Mouse (Mus musculus): ENCODE measurements around the gene Sdk2.

Gene Sdk2

GRCm38 (mm10) chr11:113991886-113992285 is 75.0 kb downstream of the Sdk2 start:
- DNase-seq (ENCODE audit: low read depth, low spot score): peak; percentile 55

GRCm38 (mm10) chr11:113990466-113990865 is 76.4 kb downstream of the Sdk2 start:
- DNase-seq (ENCODE audit: low read depth, low spot score): peak; percentile 36

DNA sequence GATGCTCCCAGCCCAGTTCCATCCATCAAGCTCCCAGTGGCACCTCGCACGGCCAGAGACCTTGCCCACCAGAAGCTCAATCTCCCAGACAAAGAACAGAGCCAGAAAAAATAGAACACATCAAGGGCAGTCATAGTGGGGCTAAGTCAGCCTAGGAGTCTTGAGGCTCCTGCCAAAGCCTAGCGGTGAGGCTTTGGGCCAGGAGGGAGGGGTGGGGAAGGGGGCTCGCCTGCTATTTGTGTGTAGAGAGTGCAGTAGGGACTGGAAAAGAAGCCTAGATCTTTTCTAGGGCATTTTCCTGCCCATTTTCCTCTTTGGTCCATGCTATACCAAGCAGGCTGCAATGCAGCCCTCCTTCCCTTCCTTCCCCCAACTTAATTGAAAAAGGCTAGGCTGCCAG is 76.8 kb downstream of the Sdk2 start:
- no peak for DNase-seq (ENCODE audit: low read depth, low spot score)

DNA sequence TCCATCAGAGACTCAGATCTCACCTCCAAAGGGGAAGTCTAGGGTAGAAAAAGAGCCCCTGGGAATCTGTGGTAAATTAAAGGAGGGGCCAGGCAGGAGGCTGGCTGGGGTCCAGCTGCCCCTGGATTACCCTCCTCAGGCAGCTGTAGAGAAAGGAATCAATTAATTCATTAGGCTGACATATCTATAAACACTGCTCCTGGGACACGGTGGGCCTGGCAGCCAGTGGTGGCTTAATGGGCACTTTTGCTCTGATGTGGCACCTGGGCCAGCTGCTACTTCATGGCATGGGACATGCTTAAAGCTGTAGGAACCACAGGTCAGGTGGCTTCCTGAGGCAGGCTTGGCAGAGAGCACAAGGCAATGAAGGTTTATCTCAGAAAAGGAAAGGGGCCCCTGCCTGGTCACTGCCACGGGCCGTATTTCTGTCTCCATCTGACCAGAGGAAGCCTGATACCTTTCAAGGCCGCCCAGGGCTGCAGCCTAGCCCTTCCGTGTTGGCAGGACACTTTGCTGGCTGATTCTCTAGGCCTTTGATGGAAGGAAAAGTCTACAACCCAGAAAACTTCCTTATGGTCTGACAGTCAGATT is 80.9 kb downstream of the Sdk2 start:
- no peak for DNase-seq (ENCODE audit: low read depth, low spot score)

DNA sequence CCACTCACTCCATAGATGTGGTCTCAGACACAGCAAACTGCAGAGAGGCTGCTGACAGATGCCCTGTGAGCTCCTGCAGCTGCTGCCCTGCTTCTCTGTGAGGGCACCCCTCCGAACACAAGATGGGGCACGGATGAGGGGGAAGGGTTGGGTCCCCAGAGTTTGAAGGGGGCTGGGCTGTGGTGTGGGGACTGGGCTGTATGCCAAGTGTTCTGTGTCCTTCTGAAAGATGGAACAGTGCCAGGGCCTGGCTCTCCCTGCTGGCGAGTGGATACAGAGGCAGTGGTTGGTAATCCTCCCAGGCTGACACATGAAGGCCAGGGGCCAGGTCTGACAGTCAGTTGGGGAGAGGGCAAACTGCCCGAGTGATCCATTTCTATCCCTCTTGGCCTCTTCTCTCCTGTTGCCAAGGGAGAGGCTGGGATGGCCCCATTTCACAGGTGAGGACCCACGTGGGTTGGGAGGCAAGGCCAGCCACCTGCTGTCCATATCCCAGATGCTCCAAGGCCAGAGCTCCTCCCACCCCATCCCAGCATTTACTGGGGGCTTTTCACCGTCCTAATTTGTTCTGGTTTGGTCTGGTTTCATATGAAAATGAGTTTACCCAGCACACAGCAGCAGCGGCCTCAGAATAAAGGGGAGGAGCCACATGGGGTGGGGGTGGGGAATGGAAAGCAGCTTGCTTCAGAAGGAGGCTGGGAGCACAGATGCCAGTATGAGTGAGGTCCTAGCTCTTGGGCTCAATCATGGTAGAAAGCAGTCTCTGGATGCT is 84.9 kb downstream of the Sdk2 start:
- DNase-seq (ENCODE audit: low read depth, low spot score): no peak

DNA sequence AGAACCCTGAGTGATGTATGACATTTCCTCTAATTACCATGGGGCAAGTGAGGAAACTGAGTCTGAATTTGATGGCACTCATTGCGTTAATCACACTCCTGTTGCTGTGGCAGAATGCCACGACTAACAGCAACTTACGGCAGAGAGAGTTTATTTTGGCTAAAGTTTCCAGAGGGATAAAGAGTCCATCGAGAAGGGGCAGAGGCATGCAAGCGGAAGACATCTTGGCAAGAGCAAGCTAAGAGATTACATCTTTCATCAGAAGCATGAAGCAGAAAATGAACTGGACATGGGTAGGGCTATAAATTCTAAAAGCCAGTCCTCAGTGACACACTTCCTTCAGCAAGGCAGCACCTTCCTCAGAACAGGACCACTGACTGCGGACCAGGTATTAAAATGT is 85.8 kb downstream of the Sdk2 start:
- no peak for DNase-seq (ENCODE audit: low read depth, low spot score)

GRCm38 (mm10) chr11:113978318-113978717 is 88.5 kb downstream of the Sdk2 start:
- no peak for DNase-seq (ENCODE audit: low read depth, low spot score)

DNA sequence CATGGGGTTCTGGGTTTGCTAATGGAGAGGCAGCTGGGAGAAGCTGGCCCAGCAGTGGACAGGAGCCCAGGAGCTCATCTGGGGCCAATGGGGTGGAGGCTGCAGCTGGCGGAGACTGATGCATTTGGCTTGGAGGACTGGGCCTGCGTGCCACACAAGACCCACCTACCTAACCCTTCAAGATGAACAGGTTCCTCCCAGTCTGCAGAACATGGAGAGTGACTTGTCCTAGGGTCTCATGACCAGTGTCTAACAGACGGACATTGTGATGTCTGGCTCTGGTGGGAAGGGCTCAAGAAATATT is 91.2 kb downstream of the Sdk2 start:
- DNase-seq (ENCODE audit: low read depth, low spot score): no peak

DNA sequence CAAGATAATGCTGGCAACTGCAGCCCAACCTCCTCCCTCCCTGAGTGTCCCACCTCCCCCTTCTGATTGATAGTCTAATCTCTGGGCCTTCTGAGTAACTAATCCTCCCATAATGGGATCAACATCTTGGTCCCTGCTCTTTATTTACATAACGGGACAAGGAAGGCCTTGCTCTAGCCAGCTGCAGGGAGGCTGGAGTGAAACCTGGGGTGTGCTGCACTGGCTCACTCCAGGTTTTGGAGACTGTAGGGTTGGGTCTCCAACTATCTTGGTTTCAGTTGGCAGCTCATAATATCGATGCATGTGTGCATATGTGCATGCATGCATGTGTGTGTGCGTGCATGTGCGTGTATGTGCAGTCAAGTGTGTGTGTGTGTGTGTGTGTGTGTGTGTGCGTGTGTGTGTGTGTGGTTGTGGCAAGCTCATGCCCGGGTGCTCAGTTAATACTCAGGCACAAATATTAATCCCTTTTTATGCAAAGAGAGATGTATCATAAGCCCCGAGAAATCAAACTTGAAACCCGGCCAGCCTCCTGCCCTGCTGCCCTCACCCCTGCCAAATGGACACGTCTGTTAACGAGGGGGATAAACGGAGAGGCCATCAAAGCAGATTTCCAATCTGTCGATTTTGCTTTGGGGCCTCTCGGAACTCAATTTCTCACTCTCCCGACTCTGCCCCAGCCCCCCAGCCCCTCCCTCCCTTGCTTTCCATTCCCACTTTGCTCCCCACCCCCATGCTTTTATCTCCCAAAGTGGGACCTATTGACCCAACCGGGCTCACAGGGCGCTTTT is 91.8 kb downstream of the Sdk2 start:
- no peak for DNase-seq (ENCODE audit: low read depth, low spot score)

GRCm38 (mm10) chr11:113972517-113972872 is 94.4 kb downstream of the Sdk2 start:
- no peak for DNase-seq (ENCODE audit: low read depth, low spot score)

DNA sequence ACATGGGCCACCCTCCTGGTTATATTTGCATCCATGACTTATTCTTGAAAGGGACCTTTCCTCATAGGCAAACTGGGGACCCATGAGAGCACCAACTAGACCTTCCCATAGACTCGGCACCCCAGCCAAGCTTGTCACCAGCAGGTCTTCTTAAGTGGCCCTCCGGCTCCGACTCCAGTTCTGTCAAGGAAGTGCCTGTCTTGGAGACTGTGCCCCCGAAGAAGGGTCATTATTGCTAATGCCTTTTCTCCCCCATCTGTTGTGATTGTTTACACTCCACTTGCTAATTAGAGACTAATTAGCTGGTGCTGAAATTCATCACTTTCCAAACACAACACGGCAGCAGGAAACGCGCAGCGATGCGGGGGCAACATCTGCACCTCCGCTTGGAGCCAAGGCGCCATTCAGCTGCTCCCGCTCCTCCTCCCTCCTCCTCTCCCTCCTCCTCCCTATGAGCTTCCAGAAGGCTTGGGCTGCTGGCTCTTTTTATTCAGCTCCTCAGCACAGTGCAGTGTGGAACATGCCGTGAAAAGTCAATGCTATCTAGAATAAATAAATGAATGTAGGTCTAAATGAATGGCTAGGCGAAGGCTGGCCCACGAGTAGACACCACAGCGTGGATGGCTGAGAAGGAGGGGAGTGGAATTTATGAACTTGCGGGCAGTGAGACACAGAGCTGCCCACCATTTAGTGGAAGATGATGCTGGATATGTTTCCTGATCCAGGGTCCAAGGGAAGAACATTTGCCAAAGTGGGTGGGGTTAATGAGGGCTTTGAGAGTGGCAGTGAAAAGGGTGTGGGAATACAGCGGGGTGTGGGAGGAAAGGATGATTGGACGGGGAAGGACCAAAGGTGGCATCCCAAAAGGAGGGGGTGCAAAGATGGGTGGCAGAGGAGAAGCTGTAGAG is 95.0 kb downstream of the Sdk2 start:
- DNase-seq (ENCODE audit: low read depth, low spot score): no peak

GRCm38 (mm10) chr11:113970026-113970425 is 96.8 kb downstream of the Sdk2 start:
- no peak for DNase-seq (ENCODE audit: low read depth, low spot score)

- DNase-seq (ENCODE audit: low read depth, low spot score): no peak
Measured at GRCm38 (mm10) chr11:113965214-113965613, 101.6 kb downstream of the Sdk2 start.

GRCm38 (mm10) chr11:113962751-113963150 is 104.1 kb downstream of the Sdk2 start:
- no peak for DNase-seq (ENCODE audit: low read depth, low spot score)

- no peak for DNase-seq (ENCODE audit: low read depth, low spot score)
Measured at GRCm38 (mm10) chr11:113951616-113951988, 115.2 kb downstream of the Sdk2 start.

GRCm38 (mm10) chr11:113950904-113951615 is 115.8 kb downstream of the Sdk2 start:
- DNase-seq (ENCODE audit: low read depth, low spot score): no peak

DNA sequence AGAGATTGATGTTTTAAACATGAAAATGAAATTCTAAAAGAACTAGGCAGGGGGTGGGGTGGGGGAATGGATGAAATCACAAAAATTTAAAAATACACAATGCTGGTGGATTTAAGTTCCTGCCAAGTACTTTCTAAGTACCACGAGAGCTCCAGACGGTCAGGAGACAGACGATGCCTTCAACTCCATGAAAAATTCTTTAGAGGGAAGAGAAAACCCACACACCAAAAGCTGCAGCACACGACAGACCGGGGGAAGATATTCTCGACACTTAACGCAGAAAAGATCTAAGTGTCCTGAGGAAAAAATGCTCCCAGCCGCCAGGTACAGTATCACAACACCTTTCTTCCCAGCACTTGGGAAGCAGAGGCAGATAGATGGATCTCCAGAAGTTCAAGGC is 118.2 kb downstream of the Sdk2 start:
- DNase-seq (ENCODE audit: low read depth, low spot score): no peak

GRCm38 (mm10) chr11:113942101-113942735 is 124.6 kb downstream of the Sdk2 start:
- DNase-seq (ENCODE audit: low read depth, low spot score): no peak

DNA sequence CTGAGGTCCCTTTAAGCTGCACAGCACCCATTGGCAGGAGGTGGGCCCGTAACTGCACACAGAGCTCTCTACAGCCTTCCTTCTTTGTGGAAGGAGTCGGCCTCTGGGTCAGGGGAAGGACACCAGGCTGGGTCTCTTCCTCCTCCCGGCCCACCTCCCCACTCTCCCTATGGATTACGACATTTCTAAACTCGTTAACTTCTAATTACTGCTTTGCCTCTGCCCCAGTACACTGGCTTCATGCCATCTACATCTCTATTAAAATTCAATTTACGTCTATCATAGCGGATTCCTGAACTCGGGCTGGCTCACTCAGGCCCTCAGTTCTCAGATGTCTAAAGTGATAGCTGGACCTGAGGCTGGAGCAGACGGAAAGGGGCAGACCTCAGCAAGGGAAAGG is 133.2 kb downstream of the Sdk2 start:
- no peak for DNase-seq (ENCODE audit: low read depth, low spot score)

DNA sequence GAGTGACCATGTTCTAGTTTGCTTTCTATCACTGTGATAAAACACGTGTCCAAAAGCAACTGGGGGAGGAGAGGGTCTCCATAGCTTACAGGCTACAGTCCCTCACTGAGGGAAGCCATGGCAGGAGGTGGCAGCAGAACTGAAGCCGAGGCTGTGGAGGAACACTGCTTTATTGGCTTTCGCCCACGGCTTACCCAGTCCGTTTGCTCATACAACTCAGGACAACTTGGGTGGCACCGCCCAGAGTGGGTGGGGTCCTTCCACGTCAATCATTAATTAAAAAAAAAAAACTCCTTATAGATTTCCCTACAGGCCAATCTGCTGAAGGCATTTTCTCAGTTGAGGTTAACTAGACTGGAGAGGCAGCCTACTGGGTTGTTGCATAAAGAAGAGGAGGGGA is 133.9 kb downstream of the Sdk2 start:
- no peak for DNase-seq (ENCODE audit: low read depth, low spot score)

DNA sequence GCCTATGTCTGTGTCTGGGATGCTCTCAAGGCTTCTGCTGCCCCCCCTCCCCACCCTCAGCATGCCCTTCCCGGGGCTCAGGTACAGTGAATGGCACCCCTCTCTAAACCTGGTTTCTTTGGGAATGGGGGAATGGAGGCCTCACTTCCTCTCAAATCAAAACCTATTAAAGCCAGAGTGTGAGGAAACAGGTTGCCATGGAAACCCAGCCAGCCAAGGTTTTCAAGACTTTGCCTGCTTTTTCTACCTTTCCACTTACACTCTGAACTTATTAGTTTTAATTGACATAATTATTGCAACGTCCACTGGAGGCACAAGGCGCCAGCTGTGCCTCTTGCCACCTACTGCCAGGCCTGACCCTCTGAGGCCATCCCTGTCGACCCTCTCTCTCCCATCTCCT is 135.1 kb downstream of the Sdk2 start:
- no peak for DNase-seq (ENCODE audit: low read depth, low spot score)

Data from skeletal muscle tissue, adult 2 months (tissue).